Mouse (Mus musculus) embryonic facial prominence, embryonic 11.5 days (tissue): ENCODE results near the gene Hus1. TPM values are rescaled to one million over a fixed set of nuclear protein-coding genes. Genes with fewer than 3 reads are reported as not detected.
A peak's percentile ranks its signal among the peaks of the same experiment; 100 is the strongest.

Source experiments
- ATAC-seq: fragments of 200-750 bp; cut with Nextera tagmentation; replicated peaks from 2 replicates; pipeline ENCODE4 v1.8.0; 2017; ENCODE audit warnings: low read depth; ENCODE audit not compliant: insufficient number of reproducible peaks, low FRiP score, low TSS enrichment
- DNase-seq: peaks from one replicate; pipeline ENCODE4 v3.0.0-alpha.2; 2015; ENCODE audit warnings: low spot score
- H3K27ac ChIP-seq: fragments of 300-500 bp; sonication (generic); replicated peaks from 2 replicates; pipeline ENCODE4 v1.5.1; 2014; ENCODE audit warnings: mild to moderate bottlenecking, low read depth, low read length, control low read depth
- H3K27me3 ChIP-seq: fragments of 300-500 bp; sonication (generic); 2 replicates; pipeline ENCODE4 v1.6.1; 2014; ENCODE audit warnings: mild to moderate bottlenecking, low read length, moderate library complexity, mixed read lengths; ENCODE audit not compliant: control insufficient read depth, insufficient read depth
- H3K36me3 ChIP-seq: fragments of 300-500 bp; sonication (generic); replicated peaks from 2 replicates; pipeline ENCODE4 v1.6.1; 2014; ENCODE audit warnings: low read depth, mild to moderate bottlenecking, low read length, moderate library complexity, mixed read lengths; ENCODE audit not compliant: control insufficient read depth, insufficient read depth
- H3K4me1 ChIP-seq: fragments of 300-500 bp; sonication (generic); 2 replicates; pipeline ENCODE4 v1.6.1; 2014; ENCODE audit warnings: low read length, mixed read lengths; ENCODE audit not compliant: control insufficient read depth, insufficient read depth
- H3K4me2 ChIP-seq: fragments of 300-500 bp; sonication (generic); 2 replicates; pipeline ENCODE4 v1.6.1; 2014; ENCODE audit warnings: low read depth, mild to moderate bottlenecking, control low read depth, low read length, moderate library complexity
- H3K4me3 ChIP-seq: fragments of 300-500 bp; sonication (generic); 2 replicates; pipeline ENCODE4 v1.5.1; 2014; ENCODE audit warnings: low read depth, low read length, control low read depth
- H3K9ac ChIP-seq: fragments of 300-500 bp; sonication (generic); replicated peaks from 2 replicates; pipeline ENCODE4 v1.6.1; 2014; ENCODE audit warnings: mild to moderate bottlenecking, control low read depth, low read length
- H3K9me3 ChIP-seq: fragments of 300-500 bp; sonication (generic); replicated peaks from 2 replicates; pipeline ENCODE4 v1.6.1; 2016; ENCODE audit warnings: mild to moderate bottlenecking, low read length, inconsistent platforms, mixed read lengths; ENCODE audit not compliant: control insufficient read depth
- WGBS: fragments of 180-500 bp; shearing (Covaris S2); extraction: QIAGEN DNeasy Blood & Tissue Kit; methylation state at CpG from one replicate; pipeline ENCODE4 v1.1.7; 2014; 5-methylcytosine and 5-hydroxymethylcytosine counted together
- polyA plus RNA-seq: library from polyadenylated mRNA; unstranded; fragments of >200 nt; fragmentation: Nextera tagmentation; extraction: Ambion mirVana; gene quantifications from 2 replicates; pipeline ENCODE4 v1.2.1, GENCODE M21; 2014

The Hus1 gene
- polyA plus RNA-seq, 1 experiment from 2014 or later: 24.7 TPM

DNA sequence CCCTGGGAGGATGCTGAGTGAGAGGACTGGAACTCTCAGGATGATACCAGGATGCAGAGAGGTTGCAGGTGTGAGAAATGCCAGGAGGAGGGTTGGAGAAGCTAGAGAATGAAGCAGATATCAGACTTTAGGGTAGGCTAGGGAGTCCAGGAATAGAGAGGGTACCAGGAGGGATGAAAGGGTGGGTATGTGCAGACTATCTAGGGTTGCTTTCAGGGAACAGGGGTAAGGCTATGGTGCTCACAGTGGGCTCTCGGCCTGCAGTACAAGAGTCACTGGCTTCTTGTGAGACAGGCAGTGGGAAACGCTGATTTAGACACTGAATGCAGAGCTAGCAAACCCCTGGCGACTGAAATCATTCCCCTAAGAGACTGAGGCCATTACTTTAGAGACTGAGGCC, 37.8 kb downstream of the Hus1 start, which contains the start of gene Pkd1l1:
TSS of gene Pkd1l1 (minus strand) at position 101 of the 400 bp plus-strand sequence.
- Histone ChIP-seq H3K27me3 (no peaks in the 10 kb centered on the region), H3K4me2 (no peak within 1 kb of the TSS), H3K4me3 (no peak within 1 kb of the TSS), H3K27ac (no peak within 1 kb of the TSS), H3K9ac (no peak within 1 kb of the TSS), H3K4me1 (no peaks in the 10 kb centered on the region), H3K36me3 (no peaks in the 10 kb centered on the region), H3K9me3 (no peaks in the 10 kb centered on the region)
- ATAC-seq: no peak
- DNase-seq: no peak
- 71% methylated on average over 3 of the region's 3 CpGs for WGBS

DNA sequence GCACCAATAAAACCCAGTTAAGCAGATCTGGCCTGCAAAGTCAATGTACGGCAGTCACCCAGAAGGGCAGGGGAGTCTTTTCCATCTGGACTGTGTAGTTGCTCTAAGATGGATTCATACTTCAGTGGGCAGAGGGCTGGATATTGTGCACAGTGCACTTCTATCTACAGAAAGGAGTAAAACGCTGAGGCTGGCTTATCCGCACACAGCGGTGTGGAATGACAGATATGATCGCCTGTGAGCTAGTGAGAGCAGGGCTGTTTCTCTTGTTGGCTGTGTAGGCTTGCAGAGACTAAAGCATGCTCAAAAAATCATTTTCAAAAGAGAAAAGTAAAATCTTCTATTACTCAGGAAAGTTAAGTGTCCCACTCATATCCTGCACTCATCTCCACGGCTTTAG, 38.9 kb downstream of the Hus1 start:
- Histone ChIP-seq H3K27me3 (no peaks in the 10 kb centered on the region), H3K9ac (no peak overlapping the region)
- 86% methylated on average over 6 of the region's 6 CpGs for WGBS

DNA sequence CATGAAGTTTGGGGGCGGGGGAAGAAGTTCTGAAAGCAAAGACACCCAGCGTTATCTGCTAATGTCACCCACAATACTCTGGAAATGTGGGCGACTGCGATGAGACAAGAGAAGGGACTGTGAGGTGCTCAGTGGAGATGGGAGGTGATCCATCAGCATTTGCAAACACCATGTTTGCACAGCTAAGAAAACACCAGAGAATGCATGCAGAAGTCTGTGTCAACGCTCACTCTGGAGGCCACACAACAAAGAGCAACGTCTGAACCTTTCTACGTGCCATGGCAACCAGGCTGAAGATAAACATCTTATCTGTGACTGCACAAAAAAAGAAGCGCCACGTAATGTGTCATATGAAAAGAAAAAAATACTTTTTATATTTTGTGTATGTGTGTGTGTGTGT, 40.5 kb downstream of the Hus1 start:
- Histone ChIP-seq H3K9me3 (no peaks in the 10 kb centered on the region), H3K9ac (no peak overlapping the region), H3K27me3 (no peaks in the 10 kb centered on the region), H3K4me1 (no peaks in the 10 kb centered on the region), H3K27ac (no peak overlapping the region), H3K4me3 (no peak overlapping the region), H3K4me2 (no peak overlapping the region), H3K36me3 (no peaks in the 10 kb centered on the region)
- WGBS: 72% methylated on average over 9 of the region's 9 CpGs
- DNase-seq: no peak
- ATAC-seq: no peak

More for the DNA sequence above, 38.9 kb downstream of the Hus1 start:
- Histone ChIP-seq H3K27ac (no peak overlapping the region), H3K4me3 (no peak overlapping the region), H3K9me3 (no peaks in the 10 kb centered on the region), H3K36me3 (no peaks in the 10 kb centered on the region), H3K4me1 (no peaks in the 10 kb centered on the region), H3K4me2 (no peak overlapping the region)
- DNase-seq: no peak
- no peak for ATAC-seq

DNA sequence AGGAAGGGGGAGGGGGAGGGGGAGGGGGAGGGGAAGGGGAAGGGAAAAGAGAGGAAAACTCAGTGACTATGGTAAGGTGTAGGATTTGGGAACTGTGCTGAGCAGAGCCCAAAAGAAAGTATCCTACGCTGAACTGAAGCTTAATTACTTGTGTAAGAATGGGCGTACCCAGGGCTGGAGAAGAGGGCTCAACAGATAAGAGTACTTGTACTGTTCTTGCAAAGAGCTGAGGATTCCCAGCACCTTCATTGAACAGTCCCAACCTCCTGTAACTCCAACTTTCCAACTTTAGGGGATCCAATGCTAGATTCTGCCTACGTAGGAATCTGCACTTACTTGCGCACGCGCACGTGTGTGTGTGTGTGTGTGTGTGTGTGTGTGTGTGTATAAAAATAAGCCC, 42.9 kb downstream of the Hus1 start:
- no peak overlapping the region for H3K4me2 ChIP-seq
- H3K36me3 ChIP-seq: no peaks in the 10 kb centered on the region
- H3K9me3 ChIP-seq: no peaks in the 10 kb centered on the region
- DNase-seq (no peak), ATAC-seq (no peak)
- no peak overlapping the region for H3K27ac ChIP-seq
- H3K27me3 ChIP-seq: no peaks in the 10 kb centered on the region
- no peak overlapping the region for H3K9ac ChIP-seq
- WGBS: 98% methylated on average over 7 of the region's 7 CpGs
- no peaks in the 10 kb centered on the region for H3K4me1 ChIP-seq
- no peak overlapping the region for H3K4me3 ChIP-seq

DNA sequence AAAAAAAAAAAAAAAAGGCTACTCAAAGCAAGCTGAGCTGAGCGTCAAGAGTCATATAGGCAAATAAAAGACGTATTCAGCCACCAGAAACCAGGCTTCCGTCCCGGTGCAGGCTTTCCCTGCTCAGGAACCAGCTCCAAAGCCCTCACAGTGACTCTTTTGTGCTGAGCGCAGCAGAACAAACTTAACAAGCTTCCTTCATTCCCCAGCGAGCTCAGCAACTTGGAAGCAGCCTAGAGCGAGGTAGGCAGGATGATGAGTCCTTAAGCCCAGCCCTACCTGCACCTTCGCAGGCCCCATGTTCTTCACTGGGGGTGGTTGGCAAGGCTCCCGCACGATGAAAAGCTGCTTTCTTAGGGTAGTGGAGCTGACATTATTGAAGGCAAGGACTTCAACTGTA, 52.4 kb downstream of the Hus1 start:
- no peaks in the 10 kb centered on the region for H3K27me3 ChIP-seq
- no peaks in the 10 kb centered on the region for H3K4me1 ChIP-seq
- no peak overlapping the region for H3K27ac ChIP-seq
- no peaks in the 10 kb centered on the region for H3K36me3 ChIP-seq
- no peak overlapping the region for H3K4me2 ChIP-seq
- no peaks in the 10 kb centered on the region for H3K9me3 ChIP-seq
- ATAC-seq: no peak
- DNase-seq: peak; percentile 41
- WGBS: 28% methylated on average over 10 of the region's 10 CpGs
- H3K4me3 ChIP-seq: no peak overlapping the region
- H3K9ac ChIP-seq: no peak overlapping the region

DNA sequence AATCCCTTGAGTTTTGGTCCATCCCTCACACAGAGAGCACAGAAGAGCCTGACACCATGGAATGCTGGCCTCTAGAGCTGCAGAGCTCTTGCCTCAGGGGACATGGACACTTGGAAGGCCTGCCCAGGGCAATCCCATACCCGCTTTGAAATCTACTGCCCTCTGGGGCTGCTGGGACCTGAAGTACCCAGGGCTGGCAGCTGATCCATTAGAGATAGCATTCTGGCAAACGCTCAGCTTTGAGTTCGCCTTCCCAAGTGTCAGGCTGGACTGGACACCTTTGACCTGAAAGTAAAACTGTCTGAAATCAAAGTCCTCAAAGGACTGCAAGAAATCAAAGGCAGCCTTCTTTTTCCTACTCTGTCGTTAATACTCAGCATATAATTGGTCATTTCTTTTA, 52.9 kb downstream of the Hus1 start:
- Histone ChIP-seq H3K4me2 (no peak overlapping the region), H3K27ac (no peak overlapping the region), H3K9me3 (no peaks in the 10 kb centered on the region), H3K4me3 (no peak overlapping the region), H3K36me3 (no peaks in the 10 kb centered on the region), H3K27me3 (no peaks in the 10 kb centered on the region), H3K4me1 (no peaks in the 10 kb centered on the region), H3K9ac (no peak overlapping the region)
- whole genome bisulfite sequencing: 24% methylated on average over 4 of the region's 4 CpGs
- DNase-seq (no peak), ATAC-seq (no peak)

DNA sequence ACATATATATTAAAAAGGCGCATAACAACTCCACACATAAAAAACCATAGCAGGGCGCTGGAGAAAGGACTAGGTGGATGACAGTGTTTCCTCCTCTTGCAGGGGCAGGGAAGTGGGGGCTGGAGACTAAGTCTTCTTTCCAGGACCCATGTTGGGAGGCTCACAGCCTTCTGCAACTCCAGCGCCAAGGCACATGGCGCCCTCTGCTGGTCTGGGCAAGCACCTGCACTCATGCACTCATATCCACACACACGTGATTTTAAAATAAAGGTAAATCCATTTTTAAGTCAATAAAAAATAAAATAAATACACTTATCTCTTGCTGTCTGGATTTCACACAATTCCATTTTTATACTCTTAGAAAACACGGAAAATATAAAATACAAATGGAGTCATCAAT, 54.0 kb downstream of the Hus1 start:
- Histone ChIP-seq H3K36me3 (no peaks in the 10 kb centered on the region), H3K4me3 (no peak overlapping the region), H3K9me3 (no peaks in the 10 kb centered on the region), H3K27me3 (no peaks in the 10 kb centered on the region), H3K4me1 (no peaks in the 10 kb centered on the region), H3K9ac (no peak overlapping the region), H3K27ac (no peak overlapping the region), H3K4me2 (no peak overlapping the region)
- DNase-seq (no peak), ATAC-seq (no peak)
- 65% methylated on average over 6 of the region's 6 CpGs for WGBS

DNA sequence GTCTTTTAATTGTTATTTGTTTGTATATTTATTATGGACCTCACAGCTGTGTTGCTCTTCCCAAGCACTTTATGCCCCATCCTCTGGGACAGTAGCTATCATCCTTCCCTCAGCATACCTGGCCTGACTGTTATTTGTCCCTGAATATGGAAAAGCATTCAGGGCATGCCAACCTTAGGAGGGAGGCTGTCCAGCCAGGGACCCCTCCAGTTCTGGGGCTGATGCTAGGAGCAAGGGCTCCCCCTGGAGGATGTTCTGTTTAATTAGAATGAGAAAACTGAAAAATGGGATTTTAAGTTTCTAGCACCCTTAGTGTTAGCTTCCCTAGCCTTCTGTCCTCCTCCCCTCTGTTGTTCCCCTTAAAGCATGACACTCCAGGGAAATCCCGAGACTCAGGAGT, 55.3 kb downstream of the Hus1 start:
- Histone ChIP-seq H3K4me1 (no peaks in the 10 kb centered on the region), H3K9me3 (no peaks in the 10 kb centered on the region), H3K36me3 (no peaks in the 10 kb centered on the region), H3K27ac (no peak overlapping the region), H3K27me3 (no peaks in the 10 kb centered on the region), H3K9ac (no peak overlapping the region), H3K4me3 (no peak overlapping the region), H3K4me2 (no peak overlapping the region)
- 17% methylated on average over 1 of the region's 1 CpGs for WGBS
- DNase-seq (peak; percentile 70), ATAC-seq (0 out of 2 replicates have a peak, but pooled peaks have one; percentile 22)
